Mouse (Mus musculus): ENCODE measurements around the gene Tunar. TPM values are rescaled to one million over a fixed set of nuclear protein-coding genes. Genes with fewer than 3 reads are reported as not detected.

Gene Tunar
- polyA plus RNA-seq, 1 experiment from 2014 or later, result 0.17 TPM

GRCm38 (mm10) chr12:105344460-105344859, 10.8 kb downstream of the Tunar start:
- Histone ChIP-seq H3K4me3 (no peak overlapping the region), H3K9ac (no peak overlapping the region), H3K9me3 (no peaks in the 10 kb centered on the region), H3K4me1 (no peaks in the 10 kb centered on the region; the same call in 1 of the 2 replicates), H3K27ac (no peak overlapping the region), H3K4me2 (no peak overlapping the region), H3K36me3 (no peaks in the 10 kb centered on the region), H3K27me3 (0 out of 2 replicates have a peak, but pooled peaks cover 9% of the 10 kb centered on the region)
- ATAC-seq (ENCODE audit: insufficient number of reproducible peaks, low FRiP score, low TSS enrichment, low read depth), result no peak
- 78% methylated on average over 7 of the region's 7 CpGs for WGBS

- Histone ChIP-seq H3K27me3 (no peaks in the 10 kb centered on the region), H3K36me3 (no peaks in the 10 kb centered on the region), H3K9ac (no peak overlapping the region), H3K4me2 (no peak overlapping the region), H3K4me3 (no peak overlapping the region), H3K4me1 (no peaks in the 10 kb centered on the region; the same call in 1 of the 2 replicates), H3K27ac (no peak overlapping the region), H3K9me3 (no peaks in the 10 kb centered on the region)
- WGBS, result 51% methylated on average over 4 of the region's 4 CpGs
- ATAC-seq (ENCODE audit: insufficient number of reproducible peaks, low FRiP score, low TSS enrichment, low read depth), result no peak
Observed at GRCm38 (mm10) chr12:105346861-105347260, 13.2 kb downstream of the Tunar start.

- ATAC-seq (ENCODE audit: insufficient number of reproducible peaks, low FRiP score, low TSS enrichment, low read depth), result no peak
- Histone ChIP-seq H3K27me3 (no peaks in the 10 kb centered on the region), H3K4me2 (no peak overlapping the region), H3K4me1 (no peaks in the 10 kb centered on the region; the same call in 1 of the 2 replicates), H3K27ac (no peak overlapping the region), H3K9ac (no peak overlapping the region), H3K36me3 (no peaks in the 10 kb centered on the region), H3K9me3 (no peaks in the 10 kb centered on the region), H3K4me3 (no peak overlapping the region)
- 72% methylated on average over 13 of the region's 13 CpGs for WGBS
Observed at GRCm38 (mm10) chr12:105347261-105347660, 13.6 kb downstream of the Tunar start.

GRCm38 (mm10) chr12:105354266-105354665, 20.6 kb downstream of the Tunar start:
- WGBS, result 84% methylated on average over 9 of the region's 9 CpGs
- no peak for ATAC-seq (ENCODE audit: insufficient number of reproducible peaks, low FRiP score, low TSS enrichment, low read depth)
- no peak overlapping the region for H3K9ac ChIP-seq
- H3K4me1 ChIP-seq, result no peaks in the 10 kb centered on the region
- no peak overlapping the region for H3K4me2 ChIP-seq
- H3K9me3 ChIP-seq, result no peaks in the 10 kb centered on the region
- no peaks in the 10 kb centered on the region for H3K27me3 ChIP-seq
- H3K4me3 ChIP-seq, result no peak overlapping the region
- no peak overlapping the region for H3K27ac ChIP-seq
- no peaks in the 10 kb centered on the region for H3K36me3 ChIP-seq

GRCm38 (mm10) chr12:105354772-105355171, 21.1 kb downstream of the Tunar start:
- Histone ChIP-seq H3K36me3 (no peaks in the 10 kb centered on the region), H3K9me3 (no peaks in the 10 kb centered on the region), H3K27ac (no peak overlapping the region), H3K9ac (no peak overlapping the region), H3K4me2 (no peak overlapping the region), H3K4me3 (no peak overlapping the region), H3K4me1 (no peaks in the 10 kb centered on the region), H3K27me3 (no peaks in the 10 kb centered on the region)
- ATAC-seq (ENCODE audit: insufficient number of reproducible peaks, low FRiP score, low TSS enrichment, low read depth), result no peak
- 81% methylated on average over 8 of the region's 8 CpGs for WGBS

DNA sequence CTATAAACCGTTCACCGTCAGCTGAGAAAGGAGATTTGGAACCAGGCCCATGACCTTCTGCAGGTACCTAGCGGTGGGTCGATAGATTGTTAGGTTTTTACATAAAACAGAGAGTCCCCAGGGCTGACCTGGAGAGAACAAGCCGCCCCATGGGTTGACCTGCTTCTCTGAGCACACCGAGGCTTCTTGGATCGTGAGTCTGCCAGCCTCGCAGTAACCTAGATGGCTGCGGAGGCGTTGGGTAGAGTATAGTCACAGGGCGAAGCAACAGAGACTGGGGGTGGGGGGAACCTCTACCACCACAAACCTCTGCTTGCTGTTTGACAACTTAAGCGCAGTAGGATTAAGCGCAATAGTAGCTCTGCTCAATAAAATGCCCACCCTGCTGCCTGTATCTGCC, 23.1 kb downstream of the Tunar start:
- Histone ChIP-seq H3K4me1 (no peaks in the 10 kb centered on the region), H3K9me3 (no peaks in the 10 kb centered on the region), H3K27ac (no peak overlapping the region), H3K4me3 (no peak overlapping the region), H3K9ac (no peak overlapping the region), H3K4me2 (no peak overlapping the region), H3K36me3 (no peaks in the 10 kb centered on the region), H3K27me3 (no peaks in the 10 kb centered on the region)
- ATAC-seq (ENCODE audit: insufficient number of reproducible peaks, low FRiP score, low TSS enrichment, low read depth), result no peak
- WGBS, result 74% methylated on average over 13 of the region's 13 CpGs

DNA sequence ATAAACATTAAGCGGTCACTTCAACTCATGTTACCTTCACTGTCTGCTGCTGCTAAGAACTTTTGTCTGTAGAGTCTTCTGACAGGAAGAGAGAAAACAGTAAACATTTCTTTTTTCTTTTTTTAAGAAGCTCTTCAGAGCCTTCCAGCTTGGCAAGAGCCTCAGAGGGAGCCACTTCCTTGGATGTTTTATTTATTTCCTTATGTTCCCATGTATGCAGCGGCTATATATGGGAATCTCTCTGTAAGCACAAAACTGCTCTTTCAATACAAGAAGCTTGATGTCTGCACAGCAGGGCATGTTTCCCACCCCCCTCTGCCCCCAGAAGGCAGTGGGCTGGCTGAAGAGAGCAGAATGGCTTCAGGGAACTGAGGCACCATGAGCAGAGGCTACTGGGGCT, 30.0 kb downstream of the Tunar start:
- no peak for ATAC-seq (ENCODE audit: insufficient number of reproducible peaks, low FRiP score, low TSS enrichment, low read depth)
- H3K9ac ChIP-seq, result no peak overlapping the region
- 68% methylated on average over 2 of the region's 2 CpGs for WGBS
- H3K27me3 ChIP-seq, result no peaks in the 10 kb centered on the region
- no peaks in the 10 kb centered on the region for H3K4me1 ChIP-seq
- no peaks in the 10 kb centered on the region for H3K36me3 ChIP-seq
- no peak overlapping the region for H3K4me3 ChIP-seq
- H3K27ac ChIP-seq, result no peak overlapping the region
- no peak overlapping the region for H3K4me2 ChIP-seq
- H3K9me3 ChIP-seq, result no peaks in the 10 kb centered on the region

DNA sequence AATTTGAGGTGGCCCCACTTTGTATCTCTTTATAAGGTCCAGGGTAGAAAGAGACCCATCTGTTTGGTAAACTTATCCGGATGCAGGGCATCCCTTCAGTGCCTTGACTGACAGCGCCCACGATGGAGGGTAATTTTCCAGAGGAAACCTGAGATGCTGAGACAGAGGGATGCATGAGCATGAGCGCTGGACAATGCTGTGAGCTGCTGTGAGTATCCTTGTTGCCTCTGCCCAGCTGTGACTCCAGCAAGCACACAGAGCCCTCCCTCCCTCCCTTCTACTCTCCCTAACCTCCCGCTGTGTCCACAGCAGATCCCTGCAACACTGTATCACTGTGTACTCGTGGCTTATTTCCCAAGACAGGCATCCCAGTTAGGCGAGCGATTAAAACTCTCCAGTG, 40.9 kb downstream of the Tunar start:
- no peaks in the 10 kb centered on the region for H3K4me1 ChIP-seq
- no peaks in the 10 kb centered on the region for H3K27me3 ChIP-seq
- H3K9ac ChIP-seq, result no peak overlapping the region
- no peak overlapping the region for H3K27ac ChIP-seq
- H3K9me3 ChIP-seq, result no peaks in the 10 kb centered on the region
- no peak overlapping the region for H3K4me2 ChIP-seq
- H3K36me3 ChIP-seq, result no peaks in the 10 kb centered on the region
- ATAC-seq (ENCODE audit: insufficient number of reproducible peaks, low FRiP score, low TSS enrichment, low read depth), result no peak
- 61% methylated on average over 8 of the region's 8 CpGs for WGBS
- no peak overlapping the region for H3K4me3 ChIP-seq

DNA sequence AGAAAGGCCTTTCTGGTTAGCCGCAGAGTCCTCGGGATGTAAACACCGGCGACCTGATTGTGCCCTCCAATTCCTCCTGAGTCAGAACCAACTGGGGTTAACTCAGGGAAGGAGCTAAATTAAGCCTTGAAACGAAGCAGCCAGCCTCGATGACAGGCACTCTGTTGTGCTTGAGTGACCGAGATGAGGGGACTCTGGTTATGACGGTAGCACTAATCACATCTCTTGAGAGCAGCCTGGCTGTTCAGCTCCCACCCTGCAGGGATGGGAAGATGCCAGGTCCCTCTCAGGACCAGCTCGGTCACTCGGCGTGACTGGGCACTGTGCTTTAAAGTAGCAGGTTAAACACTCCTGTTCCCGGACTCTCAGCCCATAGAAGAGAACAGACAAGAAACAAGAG, 43.3 kb downstream of the Tunar start:
- WGBS, result 50% methylated on average over 12 of the region's 12 CpGs
- no peaks in the 10 kb centered on the region for H3K4me1 ChIP-seq
- no peak overlapping the region for H3K9ac ChIP-seq
- H3K27ac ChIP-seq, result no peak overlapping the region
- no peak overlapping the region for H3K4me2 ChIP-seq
- H3K27me3 ChIP-seq, result no peaks in the 10 kb centered on the region
- no peaks in the 10 kb centered on the region for H3K9me3 ChIP-seq
- no peak overlapping the region for H3K4me3 ChIP-seq
- ATAC-seq (ENCODE audit: insufficient number of reproducible peaks, low FRiP score, low TSS enrichment, low read depth), result no peak
- no peaks in the 10 kb centered on the region for H3K36me3 ChIP-seq

DNA sequence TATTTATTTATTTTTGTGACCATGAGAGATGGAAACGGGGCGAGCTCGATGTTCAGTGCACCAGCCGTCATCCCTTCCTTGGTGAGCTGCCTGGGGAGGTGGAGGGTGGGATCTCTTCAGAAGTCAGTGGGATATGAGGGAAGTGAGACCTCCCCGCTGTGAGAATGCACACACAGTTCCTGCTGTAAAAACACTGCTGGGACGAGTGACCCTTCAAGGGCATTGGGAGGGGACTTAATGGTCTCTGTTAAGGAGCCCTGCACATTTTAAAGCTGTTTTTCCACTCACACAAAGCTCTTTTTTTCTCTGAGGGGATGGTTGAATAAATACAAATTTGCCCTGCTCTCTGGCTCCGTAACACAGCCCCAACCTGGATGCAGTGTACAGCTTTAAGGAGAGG, 49.1 kb downstream of the Tunar start:
- H3K9me3 ChIP-seq, result no peaks in the 10 kb centered on the region
- H3K4me1 ChIP-seq, result no peaks in the 10 kb centered on the region
- no peaks in the 10 kb centered on the region for H3K36me3 ChIP-seq
- no peaks in the 10 kb centered on the region for H3K27me3 ChIP-seq
- no peak overlapping the region for H3K4me3 ChIP-seq
- no peak overlapping the region for H3K4me2 ChIP-seq
- H3K9ac ChIP-seq, result no peak overlapping the region
- 36% methylated on average over 7 of the region's 7 CpGs for WGBS
- H3K27ac ChIP-seq, result no peak overlapping the region
- ATAC-seq (ENCODE audit: insufficient number of reproducible peaks, low FRiP score, low TSS enrichment, low read depth), result no peak

GRCm38 (mm10) chr12:105394671-105395070, 61.0 kb downstream of the Tunar start:
- 93% methylated on average over 7 of the region's 7 CpGs for WGBS
- Histone ChIP-seq H3K4me3 (no peak overlapping the region), H3K27ac (no peak overlapping the region), H3K36me3 (no peaks in the 10 kb centered on the region), H3K9ac (no peak overlapping the region), H3K4me2 (no peak overlapping the region), H3K4me1 (peaks cover 3% of the 10 kb centered on the region; the same call in 1 of the 2 replicates), H3K27me3 (no peaks in the 10 kb centered on the region), H3K9me3 (no peaks in the 10 kb centered on the region)
- ATAC-seq (ENCODE audit: insufficient number of reproducible peaks, low FRiP score, low TSS enrichment, low read depth), result no peak

GRCm38 (mm10) chr12:105398172-105398571, 64.5 kb downstream of the Tunar start:
- no peak overlapping the region for H3K4me2 ChIP-seq
- WGBS, result 8% methylated on average over 5 of the region's 5 CpGs
- no peak for ATAC-seq (ENCODE audit: insufficient number of reproducible peaks, low FRiP score, low TSS enrichment, low read depth)
- no peak overlapping the region for H3K27ac ChIP-seq
- H3K36me3 ChIP-seq, result no peaks in the 10 kb centered on the region
- peaks cover 3% of the 10 kb centered on the region; the same call in 1 of the 2 replicates for H3K4me1 ChIP-seq
- H3K9ac ChIP-seq, result no peak overlapping the region
- H3K27me3 ChIP-seq, result no peaks in the 10 kb centered on the region
- H3K9me3 ChIP-seq, result no peaks in the 10 kb centered on the region
- H3K4me3 ChIP-seq, result no peak overlapping the region

DNA sequence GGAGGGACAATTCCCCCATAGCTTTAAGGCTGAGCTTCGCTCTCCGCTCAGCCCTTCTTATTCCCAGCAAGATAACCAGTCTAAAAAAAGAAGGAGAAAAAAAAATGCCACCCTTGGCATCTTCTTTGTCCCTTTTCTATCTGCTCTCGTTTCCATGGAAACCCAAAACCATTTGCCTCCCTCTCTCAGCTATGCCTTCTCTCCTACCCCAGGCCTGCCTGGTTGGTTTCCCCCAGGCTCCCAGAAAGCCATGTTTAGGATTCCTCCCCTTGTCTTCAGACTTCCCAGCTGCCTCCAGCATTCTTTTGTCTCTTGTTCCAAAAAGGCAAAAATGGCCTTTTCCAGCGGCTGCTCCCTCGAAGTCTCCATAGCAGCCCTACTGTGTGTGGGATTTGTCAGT, 70.1 kb downstream of the Tunar start:
- no peaks in the 10 kb centered on the region for H3K4me1 ChIP-seq
- no peak overlapping the region for H3K9ac ChIP-seq
- H3K36me3 ChIP-seq, result no peaks in the 10 kb centered on the region
- no peak overlapping the region for H3K27ac ChIP-seq
- H3K4me2 ChIP-seq, result no peak overlapping the region
- no peak for ATAC-seq (ENCODE audit: insufficient number of reproducible peaks, low FRiP score, low TSS enrichment, low read depth)
- no peaks in the 10 kb centered on the region for H3K27me3 ChIP-seq
- no peaks in the 10 kb centered on the region for H3K9me3 ChIP-seq
- no peak overlapping the region for H3K4me3 ChIP-seq
- WGBS, result 94% methylated on average over 5 of the region's 5 CpGs
